Mouse (Mus musculus) cerebellum, adult 9-10 months (tissue): ENCODE measurements around the gene Tex36.
A peak's percentile ranks its signal among the peaks of the same experiment; 100 is the strongest.

ENCODE experiments used
- DNase-seq: peaks from one replicate; pipeline ENCODE4 v3.0.0; 2022

The Tex36 gene

GRCm38 (mm10) chr7:133602058-133602457, at the start of gene Tex36:
Gene Tex36 (minus strand): TSS chr7:133602158.
- DNase-seq: no peak

GRCm38 (mm10) chr7:133645716-133646115, 43.8 kb upstream of the Tex36 start:
- no peak for DNase-seq

DNA sequence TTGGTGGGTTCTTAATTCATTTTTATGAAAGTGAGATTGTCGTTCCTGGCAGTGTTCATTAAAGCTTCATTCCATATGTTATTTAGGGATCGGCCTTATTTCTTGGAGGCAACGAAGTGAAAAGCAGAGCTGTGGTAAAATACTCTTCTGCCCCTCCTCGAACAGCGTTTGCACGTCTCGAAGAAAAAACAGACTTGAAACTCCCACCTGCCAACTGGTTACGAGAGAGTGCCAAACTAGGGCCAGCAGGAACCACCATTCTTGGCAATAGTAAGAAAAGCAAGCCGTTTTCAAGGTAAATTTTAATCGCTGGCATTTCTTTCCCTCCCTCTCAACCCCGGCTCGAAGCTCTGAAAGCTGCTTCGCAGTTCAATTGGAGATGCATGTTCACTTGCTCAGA, 36.9 kb upstream of the Tex36 start:
- DNase-seq: peak; percentile 42

DNA sequence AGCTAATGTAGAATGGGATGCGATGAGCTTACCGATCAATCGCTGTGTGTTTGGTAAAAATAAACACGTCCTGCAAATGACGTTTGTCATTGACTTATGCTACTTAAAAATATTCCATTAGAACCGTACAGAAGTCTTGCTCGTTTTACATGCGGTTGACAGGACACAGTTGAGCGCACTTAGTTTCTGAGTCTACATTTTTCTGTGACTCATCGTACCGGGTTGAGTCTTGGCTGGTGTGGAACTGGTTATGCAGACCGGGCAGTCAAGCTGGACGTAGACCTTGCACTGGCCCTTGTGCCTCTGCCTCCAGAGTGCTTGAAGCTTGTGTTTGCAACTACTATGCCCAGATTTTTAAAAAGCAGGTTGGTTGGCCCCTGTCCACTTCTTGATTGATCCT, 36.3 kb upstream of the Tex36 start:
- DNase-seq: no peak

- DNase-seq: peak; percentile 97
These were observed 35.7 kb upstream of the Tex36 start, which contains the start of gene Edrf1 for GRCm38 (mm10) chr7:133637361-133638305. Gene Edrf1 (plus strand): TSS chr7:133637543.

GRCm38 (mm10) chr7:133636738-133637352, 34.9 kb upstream of the Tex36 start:
- DNase-seq: peak; percentile 93

- no peak for DNase-seq
These were observed 33.1 kb upstream of the Tex36 start for GRCm38 (mm10) chr7:133634932-133635650.

- DNase-seq: peak; percentile 71
These were observed 30.5 kb upstream of the Tex36 start for GRCm38 (mm10) chr7:133632476-133632875.

DNA sequence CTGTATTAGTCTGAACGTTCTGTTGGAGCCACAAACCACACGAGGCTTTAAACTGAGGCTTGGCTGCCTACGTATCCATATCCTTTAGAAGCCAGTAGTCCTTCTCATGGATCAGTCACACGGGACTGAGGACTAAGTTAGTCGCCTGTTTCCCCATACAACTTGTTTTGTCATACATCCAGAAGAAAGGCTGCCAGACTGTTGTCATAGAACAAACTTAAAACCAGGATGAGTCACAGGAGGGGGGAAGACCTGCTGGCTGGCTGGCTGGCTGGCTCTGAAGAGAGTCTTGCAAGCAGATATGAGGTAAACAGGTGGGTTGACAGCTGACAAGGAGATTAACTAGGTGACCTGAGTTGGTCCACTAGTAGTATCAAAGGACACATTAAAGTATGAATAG, 28.9 kb upstream of the Tex36 start:
- no peak for DNase-seq

- no peak for DNase-seq
These were observed 25.4 kb upstream of the Tex36 start for GRCm38 (mm10) chr7:133627184-133627936.

- DNase-seq: no peak
These were observed 21.3 kb upstream of the Tex36 start for GRCm38 (mm10) chr7:133623226-133623625.

DNA sequence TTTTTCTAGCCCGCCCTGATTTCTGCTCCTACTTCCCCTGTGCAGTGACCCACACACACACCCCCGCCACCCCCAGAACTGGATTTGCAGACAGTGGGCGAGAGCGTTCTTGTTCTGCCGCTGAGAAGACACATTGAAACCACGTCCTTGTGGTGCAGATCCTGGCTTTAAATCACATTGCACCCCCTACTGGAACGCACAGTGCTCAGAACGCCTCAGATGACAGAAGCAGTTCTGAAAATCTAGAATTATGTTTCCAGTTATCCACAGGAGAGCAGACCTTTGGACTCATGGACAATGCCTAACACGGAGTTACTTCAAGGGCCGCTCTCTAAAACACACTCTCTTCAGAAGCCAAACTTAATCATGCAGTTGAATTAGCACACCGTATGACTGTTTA, 18.8 kb upstream of the Tex36 start:
- no peak for DNase-seq

- peak; percentile 73 for DNase-seq
These were observed 11.0 kb upstream of the Tex36 start for GRCm38 (mm10) chr7:133612981-133613380.

DNA sequence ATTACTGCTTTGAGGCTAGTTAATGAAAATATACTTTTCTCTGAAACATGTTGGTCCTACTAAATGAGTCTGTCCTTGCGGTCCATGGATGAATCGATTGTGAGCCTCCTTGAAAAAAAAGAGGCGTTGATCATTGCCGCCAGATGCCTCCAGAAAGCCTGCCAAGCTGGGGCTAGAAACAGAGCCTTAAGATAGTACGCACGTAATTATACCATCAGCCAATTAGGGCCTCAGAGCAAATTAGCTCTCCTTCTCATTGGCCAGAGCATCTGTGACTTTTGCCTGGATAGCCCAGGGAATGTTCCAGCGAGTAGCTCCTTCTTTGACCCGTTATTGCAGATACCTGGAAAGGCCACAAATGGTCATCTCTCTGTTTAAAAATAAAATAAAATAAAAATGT, 7.6 kb upstream of the Tex36 start:
- DNase-seq: peak; percentile 87

- no peak for DNase-seq
These were observed 6.8 kb upstream of the Tex36 start for GRCm38 (mm10) chr7:133608631-133609340.

- DNase-seq: no peak
These were observed 6.1 kb upstream of the Tex36 start for GRCm38 (mm10) chr7:133607883-133608575.

DNA sequence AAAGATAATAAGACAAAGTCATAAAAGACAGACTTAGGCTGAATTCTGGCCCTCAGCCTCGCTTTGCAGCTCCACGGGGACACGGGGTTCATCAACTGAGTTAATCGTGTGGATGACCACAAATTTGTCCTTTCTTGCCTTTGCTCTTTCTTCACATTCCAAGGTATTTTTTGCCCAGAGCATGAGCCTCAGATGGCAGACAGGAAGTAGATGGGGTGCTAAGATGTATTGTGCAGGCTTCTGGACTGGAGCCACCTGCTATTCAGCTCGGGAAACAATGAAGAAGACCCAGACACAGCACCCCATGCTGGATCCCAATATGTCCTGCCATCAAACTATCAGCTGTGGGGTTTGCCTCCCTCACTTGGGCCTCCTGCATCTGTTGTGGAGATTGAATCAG, 5.4 kb upstream of the Tex36 start:
- DNase-seq: no peak

GRCm38 (mm10) chr7:133604427-133605081, 2.6 kb upstream of the Tex36 start:
- no peak for DNase-seq

- no peak for DNase-seq
These were observed 1.2 kb upstream of the Tex36 start for GRCm38 (mm10) chr7:133603156-133603555.

DNA sequence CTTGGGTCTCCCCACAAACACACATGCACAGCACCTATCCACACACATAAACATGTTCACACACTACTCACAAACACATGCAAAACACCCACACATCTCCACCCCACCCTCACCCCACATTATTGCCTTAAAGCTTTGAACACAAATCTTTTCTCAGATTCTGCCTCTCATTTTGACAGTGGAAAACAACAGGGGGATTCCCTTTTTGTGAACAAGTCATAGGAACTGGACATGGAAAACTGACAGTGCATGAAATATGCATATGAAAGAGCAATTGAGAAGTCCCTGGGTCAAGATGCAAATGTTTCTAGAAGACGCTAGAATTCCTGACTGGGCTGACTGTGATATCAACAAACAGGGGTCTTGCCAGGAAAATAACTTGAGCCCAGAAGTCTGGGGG, 1.4 kb downstream of the Tex36 start:
- no peak for DNase-seq

DNA sequence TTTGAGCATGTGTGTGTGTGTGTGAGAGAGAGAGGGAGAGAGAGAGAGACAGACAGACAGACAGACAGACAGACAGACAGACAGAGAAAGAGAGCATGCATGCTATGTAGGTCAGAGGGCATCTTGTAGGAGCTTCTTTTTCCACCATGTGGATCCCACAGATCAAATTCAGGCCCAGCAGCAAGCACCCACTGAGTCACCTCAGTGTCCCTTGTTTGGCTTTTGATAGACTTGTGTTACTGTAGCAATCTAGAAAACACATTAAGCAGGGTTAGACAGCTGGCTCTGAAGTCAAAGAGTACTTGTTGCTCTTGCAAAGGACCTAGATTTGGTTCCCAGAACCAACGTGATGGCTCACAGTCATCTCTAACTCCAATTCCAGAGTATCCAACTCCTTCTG, 10.2 kb downstream of the Tex36 start:
- DNase-seq: no peak
